Mouse (Mus musculus) forebrain, postnatal 0 days (tissue): Measurements from ENCODE around the gene Cbarp. TPM values are rescaled to one million over a fixed set of nuclear protein-coding genes. Genes with fewer than 3 reads are reported as not detected.

Experiments used
- ATAC-seq: fragments of 200-750 bp; cut with Nextera tagmentation; 2 replicates; pipeline ENCODE4 v1.8.0; 2017; ENCODE audit warnings: mild to moderate bottlenecking, moderate library complexity
- DNase-seq: peaks from one replicate; pipeline ENCODE4 v3.0.0-alpha.2; 2015
- H3K27ac ChIP-seq: fragments of 300-500 bp; sonication (generic); 2 replicates; pipeline ENCODE4 v1.5.1; 2014; ENCODE audit warnings: low read depth, mild to moderate bottlenecking, antibody characterized with exemption, low read length, moderate library complexity, mixed read lengths
- H3K27me3 ChIP-seq: fragments of 300-500 bp; sonication (generic); 2 replicates; pipeline ENCODE4 v1.6.1; 2014; ENCODE audit warnings: mild to moderate bottlenecking, low read length, mixed read lengths; ENCODE audit not compliant: insufficient read depth
- H3K36me3 ChIP-seq: fragments of 300-500 bp; sonication (generic); 2 replicates; pipeline ENCODE4 v1.6.1; 2014; ENCODE audit warnings: mild to moderate bottlenecking, moderate library complexity; ENCODE audit not compliant: insufficient read depth
- H3K4me1 ChIP-seq: fragments of 300-500 bp; sonication (generic); 2 replicates; pipeline ENCODE4 v1.6.1; 2014; ENCODE audit warnings: antibody characterized with exemption; ENCODE audit not compliant: insufficient read depth
- H3K4me2 ChIP-seq: fragments of 300-500 bp; sonication (generic); 2 replicates; pipeline ENCODE4 v1.6.1; 2014; ENCODE audit warnings: low read depth, mild to moderate bottlenecking, moderate library complexity
- H3K4me3 ChIP-seq: fragments of 300-500 bp; sonication (generic); 2 replicates; pipeline ENCODE4 v1.5.1; 2014; ENCODE audit warnings: low read depth, low read length, mixed read lengths
- H3K9ac ChIP-seq: fragments of 300-500 bp; sonication (generic); 2 replicates; pipeline ENCODE4 v1.6.1; 2014; ENCODE audit warnings: mild to moderate bottlenecking
- H3K9me3 ChIP-seq: fragments of 300-500 bp; sonication (generic); 2 replicates; pipeline ENCODE4 v1.6.1; 2016; ENCODE audit warnings: low read length
- CTCF ChIP-seq: sonication (generic); IDR thresholded peaks from 2 replicates; pipeline ENCODE4 v1.5.1; 2016; ENCODE audit warnings: antibody characterized with exemption, control low read depth, low read depth
- WGBS: fragments of 180-500 bp; shearing (Covaris S2); extraction: QIAGEN DNeasy Blood & Tissue Kit; methylation state at CpG from one replicate; pipeline ENCODE4 v1.1.7; 2014; 5-methylcytosine and 5-hydroxymethylcytosine counted together
- polyA plus RNA-seq: library from polyadenylated mRNA; unstranded; fragments of >200 nt; fragmentation: Nextera tagmentation; extraction: Ambion mirVana; gene quantifications from 2 replicates; pipeline ENCODE4 v1.2.1, GENCODE M21; 2015
- total RNA-seq: library from RNA; depleted of rRNA; stranded (reverse); fragments of >200 nt; gene quantifications from 2 replicates; pipeline ENCODE4 v1.2.3, GENCODE M21; 2014

Cbarp gene
- total and polyA plus RNA-seq, 2 experiments from 2014 or later = 68.2 to 151 TPM

DNA sequence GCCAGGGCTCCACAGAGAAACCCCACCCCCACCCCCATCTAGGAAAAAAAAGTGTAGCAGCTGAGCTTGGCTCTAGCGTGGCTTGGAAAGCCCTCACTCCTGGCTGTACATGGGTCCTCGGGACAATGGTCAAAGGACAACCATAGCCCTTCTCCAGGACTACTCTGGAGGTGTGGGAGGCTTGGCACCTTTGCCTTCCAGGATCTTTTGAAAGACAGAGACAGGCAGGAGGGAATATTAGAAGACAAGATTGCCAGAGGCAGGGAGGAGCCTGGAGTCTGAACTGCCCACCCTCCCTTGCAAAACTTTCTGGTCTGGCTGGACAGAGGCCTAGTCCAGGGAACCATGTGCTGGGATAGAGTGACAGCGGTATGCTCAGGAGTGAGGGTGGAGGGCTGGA is 46.0 kb downstream of the Cbarp start:
- Histone ChIP-seq H3K4me3 (no peak overlapping the region), H3K9ac (no peak overlapping the region), H3K27me3 (no peaks in the 10 kb centered on the region), H3K4me2 (no peak overlapping the region), H3K27ac (no peak overlapping the region), H3K4me1 (no peaks in the 10 kb centered on the region), H3K9me3 (no peaks in the 10 kb centered on the region), H3K36me3 (no peaks in the 10 kb centered on the region)
- ATAC-seq = no peak
- DNase-seq = no peak
- 84% methylated on average over 3 of the region's 3 CpGs for WGBS
- no peak for TF ChIP-seq CTCF

DNA sequence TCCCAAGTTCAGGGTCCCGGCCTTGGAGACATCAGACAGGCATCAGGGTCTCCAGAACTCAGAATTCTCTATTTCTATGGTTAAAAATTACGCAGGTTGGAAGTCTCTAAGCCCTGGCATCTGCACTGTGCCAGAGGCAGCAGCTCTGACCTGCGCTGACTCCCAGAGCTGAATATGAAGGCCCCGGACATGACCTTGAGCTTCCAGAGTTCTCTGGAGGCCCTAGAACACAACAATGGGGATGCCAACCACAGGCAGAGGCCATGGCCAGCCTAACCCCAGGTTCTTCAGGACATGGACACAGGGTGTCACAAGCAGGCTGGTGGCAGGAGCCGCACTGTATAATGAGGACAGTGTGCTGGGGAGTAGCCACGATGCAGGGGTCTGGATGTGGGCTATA is 46.5 kb downstream of the Cbarp start:
- Histone ChIP-seq H3K4me2 (no peak overlapping the region), H3K4me3 (no peak overlapping the region), H3K27ac (no peak overlapping the region), H3K9me3 (no peaks in the 10 kb centered on the region), H3K9ac (no peak overlapping the region), H3K4me1 (no peaks in the 10 kb centered on the region), H3K36me3 (no peaks in the 10 kb centered on the region), H3K27me3 (no peaks in the 10 kb centered on the region)
- ATAC-seq (no peak), DNase-seq (no peak)
- WGBS = 93% methylated on average over 6 of the region's 6 CpGs
- TF ChIP-seq CTCF = no peak

DNA sequence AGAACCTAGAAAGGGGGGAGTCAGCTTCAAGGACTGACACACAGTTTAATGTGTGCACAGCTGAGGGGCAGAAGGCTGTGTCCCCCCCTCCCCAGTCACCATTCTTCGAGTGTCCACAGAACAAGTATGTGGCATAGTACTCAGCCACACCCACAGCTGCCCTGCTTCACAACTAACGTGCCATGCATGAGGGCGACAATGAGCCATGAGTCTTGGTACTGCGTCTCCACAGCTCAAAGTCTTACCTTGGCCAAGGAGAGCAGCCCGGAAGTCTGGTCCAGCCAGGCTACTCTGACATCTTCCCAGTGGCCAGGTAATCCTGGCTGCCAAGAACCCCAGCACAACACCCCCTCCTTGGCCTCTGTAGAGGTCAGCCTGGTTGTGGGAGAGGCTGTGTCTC is 47.9 kb downstream of the Cbarp start:
- no peak for TF ChIP-seq CTCF
- 82% methylated on average over 5 of the region's 5 CpGs for whole genome bisulfite sequencing

DNA sequence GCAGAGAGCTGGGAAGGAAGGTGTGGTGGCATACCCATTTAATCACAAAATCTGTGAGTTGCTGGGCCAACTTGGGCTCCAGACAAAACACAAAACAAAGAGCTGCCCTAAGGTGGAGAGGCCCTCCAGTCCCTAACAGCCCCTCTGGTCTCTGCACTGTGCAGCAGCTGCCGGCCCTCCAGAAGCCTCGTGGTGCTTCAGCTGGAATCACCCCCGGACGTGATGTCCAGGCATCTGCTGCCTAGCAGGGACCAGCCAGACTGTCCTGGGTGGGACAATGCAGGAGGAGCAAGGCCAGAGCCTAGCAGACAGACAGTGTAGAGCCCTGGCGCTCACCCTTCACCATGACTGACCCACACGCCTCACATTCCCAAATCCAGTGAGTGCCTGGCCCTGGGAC is 49.1 kb downstream of the Cbarp start:
- H3K4me3 ChIP-seq = no peak overlapping the region
- no peak for TF ChIP-seq CTCF
- no peak for ATAC-seq
- H3K4me1 ChIP-seq = no peaks in the 10 kb centered on the region
- no peak overlapping the region for H3K4me2 ChIP-seq
- no peak overlapping the region for H3K27ac ChIP-seq
- DNase-seq = no peak
- 91% methylated on average over 6 of the region's 6 CpGs for WGBS
- H3K9me3 ChIP-seq = no peaks in the 10 kb centered on the region
- H3K27me3 ChIP-seq = no peaks in the 10 kb centered on the region
- H3K9ac ChIP-seq = no peak overlapping the region
- no peaks in the 10 kb centered on the region for H3K36me3 ChIP-seq

More for the DNA sequence above, 47.9 kb downstream of the Cbarp start:
- DNase-seq (no peak), ATAC-seq (no peak)
- H3K27ac ChIP-seq = no peak overlapping the region
- H3K4me3 ChIP-seq = no peak overlapping the region
- H3K4me2 ChIP-seq = no peak overlapping the region
- H3K9ac ChIP-seq = no peak overlapping the region
- no peaks in the 10 kb centered on the region for H3K36me3 ChIP-seq
- H3K27me3 ChIP-seq = no peaks in the 10 kb centered on the region
- H3K9me3 ChIP-seq = no peaks in the 10 kb centered on the region
- H3K4me1 ChIP-seq = no peaks in the 10 kb centered on the region

DNA sequence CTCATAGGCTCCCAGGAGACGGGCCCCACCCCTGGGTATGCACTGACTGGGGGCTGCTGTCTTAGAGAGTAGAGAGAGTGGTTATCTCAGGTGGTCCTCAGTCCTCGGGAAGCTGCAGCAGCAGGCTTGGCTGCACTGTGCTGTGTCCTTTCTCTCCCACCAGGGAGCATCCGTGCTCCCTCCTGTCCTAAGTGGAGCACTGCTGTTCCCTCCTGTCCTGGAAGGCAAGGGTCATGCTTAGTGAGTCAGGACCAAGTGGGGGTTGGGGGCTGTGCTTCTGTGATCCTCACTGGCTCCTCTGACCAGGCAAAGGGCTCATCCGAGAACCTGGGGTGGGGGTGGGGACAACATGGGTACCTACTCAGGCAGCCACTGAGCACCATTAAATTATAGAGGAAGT is 51.5 kb downstream of the Cbarp start:
- Histone ChIP-seq H3K4me2 (no peak overlapping the region), H3K4me1 (no peaks in the 10 kb centered on the region), H3K27me3 (no peaks in the 10 kb centered on the region), H3K4me3 (no peak overlapping the region), H3K36me3 (0 out of 2 replicates have a peak, but pooled peaks cover 4% of the 10 kb centered on the region), H3K9me3 (no peaks in the 10 kb centered on the region), H3K9ac (no peak overlapping the region), H3K27ac (no peak overlapping the region)
- no peak for DNase-seq
- no peak for ATAC-seq
- WGBS = 63% methylated on average over 4 of the region's 4 CpGs
- no peak for TF ChIP-seq CTCF

DNA sequence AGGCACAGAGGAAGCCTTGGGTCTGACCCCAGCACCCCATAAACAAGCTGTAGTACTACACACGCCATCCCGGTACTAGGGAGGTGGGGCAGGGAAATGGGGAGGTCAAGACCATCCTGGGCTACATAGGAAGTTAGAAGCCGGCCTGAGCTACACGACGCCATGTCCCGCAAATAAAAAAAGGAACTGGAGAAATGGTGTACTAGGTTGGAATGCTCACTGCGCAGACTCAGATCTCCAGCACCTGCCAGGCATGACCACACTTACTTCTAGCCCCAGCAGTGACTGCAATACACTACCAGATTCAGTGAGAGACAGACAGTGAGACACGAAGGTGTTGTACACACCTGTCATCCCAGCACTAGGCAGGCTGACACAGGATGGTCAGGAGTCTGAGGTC is 53.2 kb downstream of the Cbarp start:
- H3K4me2 ChIP-seq = no peak overlapping the region
- no peak for DNase-seq
- ATAC-seq = no peak
- 91% methylated on average over 8 of the region's 8 CpGs for WGBS
- H3K27me3 ChIP-seq = no peaks in the 10 kb centered on the region
- peaks cover 17% of the 10 kb centered on the region; the same call in 1 of the 2 replicates for H3K36me3 ChIP-seq
- no peak for TF ChIP-seq CTCF
- H3K4me1 ChIP-seq = no peaks in the 10 kb centered on the region
- no peak overlapping the region for H3K4me3 ChIP-seq
- H3K27ac ChIP-seq = no peak overlapping the region
- no peak overlapping the region for H3K9ac ChIP-seq
- no peaks in the 10 kb centered on the region for H3K9me3 ChIP-seq

DNA sequence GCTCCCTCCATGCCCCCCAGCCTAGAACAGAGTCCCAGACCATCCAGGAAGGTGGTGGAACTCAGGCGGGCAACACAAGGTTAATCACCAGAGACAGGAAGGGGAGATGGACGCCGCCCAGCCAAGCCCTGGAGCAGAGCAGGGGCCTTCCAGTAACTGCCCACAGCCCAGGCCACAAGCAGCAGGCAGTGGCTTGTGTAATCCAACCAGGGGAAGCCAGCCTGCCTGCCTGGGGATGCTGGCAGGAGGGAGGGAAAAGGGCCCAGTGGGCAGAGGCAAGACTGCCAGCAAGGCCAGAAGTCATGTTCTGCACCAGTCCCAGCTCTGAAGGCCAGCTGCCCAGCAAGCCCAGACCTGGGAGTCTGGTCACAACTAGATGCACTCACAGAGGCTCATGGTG is 53.8 kb downstream of the Cbarp start:
- Histone ChIP-seq H3K27me3 (no peaks in the 10 kb centered on the region), H3K9ac (no peak overlapping the region), H3K4me1 (no peaks in the 10 kb centered on the region), H3K36me3 (peaks cover 23% of the 10 kb centered on the region; the same call in 1 of the 2 replicates), H3K4me3 (no peak overlapping the region), H3K4me2 (no peak overlapping the region), H3K27ac (no peak overlapping the region), H3K9me3 (no peaks in the 10 kb centered on the region)
- 91% methylated on average over 3 of the region's 3 CpGs for WGBS
- DNase-seq = no peak
- no peak for TF ChIP-seq CTCF
- ATAC-seq = no peak
